Mouse (Mus musculus) megakaryocyte, embryonic 14.5 days (primary cell): ENCODE measurements around the gene Vav1.

Experiments
- FLI1 ChIP-seq: IDR thresholded peaks from 2 replicates; pipeline ENCODE4 v1.6.1; 2012; ENCODE audit warnings: low read length, inconsistent platforms, mixed read lengths
- GATA1 ChIP-seq: IDR thresholded peaks from 3 replicates; pipeline ENCODE4 v1.6.1; 2012; ENCODE audit warnings: mixed read lengths, low read length, inconsistent platforms, borderline replicate concordance

DNA sequence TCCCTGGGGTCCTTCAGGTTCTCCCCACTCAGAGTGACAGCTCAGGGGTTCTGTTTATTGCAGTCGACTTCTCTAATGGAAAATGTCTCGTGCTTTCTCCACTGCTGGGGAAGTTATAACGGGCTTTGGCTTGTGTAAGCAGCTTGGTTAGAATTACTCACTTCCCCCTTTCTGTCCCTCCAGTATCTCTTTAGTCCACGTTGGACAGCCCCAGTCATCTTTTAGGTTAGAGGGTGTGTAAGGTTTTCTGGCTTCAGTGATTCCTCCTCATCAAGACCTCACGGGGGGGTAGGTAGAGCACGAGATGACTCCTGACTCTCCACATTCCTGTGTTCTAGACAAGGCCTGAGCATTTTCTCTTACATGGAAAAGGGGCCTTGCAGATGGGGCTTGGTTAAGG, 68.1 kb downstream of the Vav1 start:
- TF ChIP-seq FLI1 (no peak), GATA1 (no peak)
